Mouse (Mus musculus) liver, adult 2 months (tissue): ENCODE measurements around the gene Znrf2. TPM values are rescaled to one million over a fixed set of nuclear protein-coding genes. Genes with fewer than 3 reads are reported as not detected.

ENCODE experiments used
- DNase-seq: peaks from one replicate; pipeline ENCODE4 v3.0.0-alpha.2; 2011; ENCODE audit warnings: low read depth, low spot score; ENCODE audit errors: extremely low read depth
- H3K27ac ChIP-seq: fragments of 200-500 bp; replicated peaks from 2 replicates; pipeline ENCODE4 v1.5.1; 2012; ENCODE audit warnings: low read depth, mild to moderate bottlenecking, control low read depth, inconsistent platforms, low read length; ENCODE audit not compliant: insufficient read depth
- H3K27me3 ChIP-seq: fragments of 200-500 bp; 2 replicates; pipeline ENCODE4 v1.6.1; 2012; ENCODE audit warnings: mild to moderate bottlenecking, moderate library complexity, low read length, inconsistent platforms; ENCODE audit not compliant: control insufficient read depth, insufficient read depth
- H3K36me3 ChIP-seq: fragments of 200-500 bp; 2 replicates; pipeline ENCODE4 v1.6.1; 2012; ENCODE audit warnings: low read length, inconsistent platforms; ENCODE audit not compliant: control insufficient read depth, insufficient read depth
- H3K4me1 ChIP-seq: fragments of 200-500 bp; 2 replicates; pipeline ENCODE4 v1.6.1; 2011; ENCODE audit warnings: low read length; ENCODE audit not compliant: control insufficient read depth, insufficient read depth
- H3K4me3 ChIP-seq: fragments of 200-500 bp; 2 replicates; pipeline ENCODE4 v1.5.1; 2011; ENCODE audit warnings: low read depth, mild to moderate bottlenecking, control low read depth, low read length, moderate library complexity; ENCODE audit not compliant: insufficient read depth
- H3K79me2 ChIP-seq: fragments of 200-500 bp; 2 replicates; pipeline ENCODE4 v1.6.1; 2012; ENCODE audit warnings: inconsistent platforms, mild to moderate bottlenecking, low read length, moderate library complexity; ENCODE audit not compliant: control insufficient read depth, insufficient read depth
- H3K9ac ChIP-seq: fragments of 200-500 bp; 2 replicates; pipeline ENCODE4 v1.6.1; 2012; ENCODE audit warnings: low read depth, mild to moderate bottlenecking, control low read depth, inconsistent platforms, low read length
- CTCF ChIP-seq: fragments of 200-500 bp; IDR thresholded peaks from 2 replicates; pipeline ENCODE4 v1.5.1; 2011; ENCODE audit warnings: low read depth, low read length, control low read depth
- POLR2A ChIP-seq: fragments of 200-500 bp; IDR thresholded peaks from 2 replicates; pipeline ENCODE4 v1.6.1; 2011; ENCODE audit warnings: low read length, control low read depth; ENCODE audit not compliant: insufficient read depth; ENCODE audit errors: extremely low read depth
- WGBS: fragments of 180-500 bp; shearing (Covaris S2); methylation state at CpG from one replicate; pipeline ENCODE4 v1.1.7; 2018; 5-methylcytosine and 5-hydroxymethylcytosine counted together
- polyA plus RNA-seq: library from polyadenylated mRNA; depleted of rRNA; stranded (reverse); fragments of >200 nt; gene quantifications from 2 replicates; pipeline ENCODE4 v1.2.3, GENCODE M21; 2012
- total RNA-seq: library from RNA; depleted of rRNA; stranded (reverse); fragments of >200 nt; gene quantifications from 2 replicates; pipeline ENCODE4 v1.2.3, GENCODE M21; 2014

Gene Znrf2
- total and polyA plus RNA-seq, 2 experiments, result 16.2 to 27.8 TPM

- no peak for DNase-seq
- H3K9ac ChIP-seq, result no peak overlapping the region
- no peaks in the 10 kb centered on the region for H3K79me2 ChIP-seq
- no peak overlapping the region for H3K27ac ChIP-seq
- H3K4me3 ChIP-seq, result no peak overlapping the region
- H3K4me1 ChIP-seq, result peaks cover 6% of the 10 kb centered on the region; the same call in 1 of the 2 replicates
- WGBS, result 32% methylated on average over 5 of the region's 5 CpGs
- no peaks in the 10 kb centered on the region for H3K36me3 ChIP-seq
- H3K27me3 ChIP-seq, result no peaks in the 10 kb centered on the region
- TF ChIP-seq CTCF (no peak), POLR2A (no peak)
Observed at GRCm38 (mm10) chr6:54795971-54796370, 20.7 kb upstream of the Znrf2 start.

DNA sequence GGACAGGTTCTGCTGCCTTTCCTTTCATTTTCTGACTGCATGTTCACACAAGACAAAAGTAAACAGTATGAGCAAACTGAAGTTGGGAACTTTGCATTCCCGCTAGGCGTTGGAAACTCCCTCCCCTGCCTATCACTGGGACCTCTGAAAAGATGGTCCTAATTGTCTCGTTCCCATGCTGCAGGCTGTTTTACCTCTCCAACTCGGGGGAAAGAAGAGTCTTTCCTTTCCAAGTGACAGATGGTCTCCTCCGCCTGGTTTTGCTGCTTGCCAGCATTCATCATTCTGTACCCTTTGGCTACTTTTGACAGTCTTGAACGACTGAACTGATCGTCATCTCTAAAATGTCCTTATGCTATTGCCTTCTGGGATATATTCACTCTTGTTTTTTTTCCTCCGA, 14.4 kb upstream of the Znrf2 start:
- Histone ChIP-seq H3K4me1 (peaks cover 5% of the 10 kb centered on the region; the same call in 1 of the 2 replicates), H3K4me3 (no peak overlapping the region), H3K36me3 (no peaks in the 10 kb centered on the region), H3K9ac (no peak overlapping the region; the same call in 1 of the 2 replicates), H3K27me3 (no peaks in the 10 kb centered on the region), H3K27ac (no peak overlapping the region), H3K79me2 (no peaks in the 10 kb centered on the region)
- DNase-seq, result peak; percentile 70
- TF ChIP-seq CTCF (no peak), POLR2A (no peak)
- WGBS, result 30% methylated on average over 8 of the region's 8 CpGs

- Histone ChIP-seq H3K9ac (no peak overlapping the region), H3K27me3 (no peaks in the 10 kb centered on the region), H3K79me2 (no peaks in the 10 kb centered on the region), H3K36me3 (no peaks in the 10 kb centered on the region), H3K4me3 (no peak overlapping the region), H3K27ac (no peak overlapping the region), H3K4me1 (peaks cover 5% of the 10 kb centered on the region; the same call in 1 of the 2 replicates)
- no peak for TF ChIP-seq POLR2A
- TF ChIP-seq CTCF, result no peak
- DNase-seq, result no peak
- WGBS, result 88% methylated on average over 18 of the region's 18 CpGs
Observed at GRCm38 (mm10) chr6:54804066-54804864, 12.5 kb upstream of the Znrf2 start.

- 96% methylated on average over 5 of the region's 5 CpGs for WGBS
- Histone ChIP-seq H3K79me2 (no peaks in the 10 kb centered on the region), H3K36me3 (no peaks in the 10 kb centered on the region)
Observed at GRCm38 (mm10) chr6:54805779-54806178, 10.9 kb upstream of the Znrf2 start.

DNA sequence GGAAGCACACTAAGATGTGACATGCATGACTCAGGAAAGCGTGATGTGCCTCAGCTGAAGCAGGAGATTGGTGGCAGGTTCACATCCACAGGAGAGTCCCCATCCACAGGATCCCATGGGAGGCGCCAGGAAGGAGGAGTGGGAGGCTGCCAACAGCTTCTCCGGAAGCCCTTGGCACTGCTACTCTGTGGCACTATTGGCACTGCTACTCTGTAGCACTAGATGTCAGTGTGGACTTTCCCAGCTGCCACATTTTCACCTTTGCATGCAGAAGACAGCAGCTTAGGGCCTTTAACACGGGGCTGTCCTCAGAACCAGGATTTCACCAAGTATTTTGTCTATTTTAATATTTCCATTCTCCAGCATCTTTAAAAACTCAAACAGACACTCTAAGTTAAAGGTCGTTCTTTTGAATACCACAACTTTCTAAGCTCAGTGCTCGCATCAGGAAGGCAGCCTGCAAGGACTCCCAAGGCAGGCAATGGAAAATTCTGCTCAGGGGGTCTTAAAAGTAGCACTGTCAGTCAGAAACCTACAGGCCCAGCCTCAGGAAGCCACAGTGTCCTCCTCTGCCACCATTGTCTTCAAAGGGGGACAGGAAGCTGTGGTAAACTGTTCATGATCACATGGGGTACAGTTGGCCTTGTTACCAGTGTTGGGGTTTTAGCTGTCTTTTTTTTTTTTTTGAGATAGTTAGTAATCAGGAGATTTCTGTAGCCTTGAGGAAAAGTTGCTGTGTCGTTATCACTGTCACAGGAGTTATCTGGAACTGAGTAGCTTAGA, 7.0 kb upstream of the Znrf2 start:
- H3K27ac ChIP-seq, result peak overlapping the region; percentile 38
- TF ChIP-seq CTCF (peak; percentile 64), POLR2A (no peak)
- H3K36me3 ChIP-seq, result no peaks in the 10 kb centered on the region
- no peaks in the 10 kb centered on the region for H3K27me3 ChIP-seq
- H3K9ac ChIP-seq, result no peak overlapping the region
- H3K4me3 ChIP-seq, result no peak overlapping the region
- peak; percentile 60 for DNase-seq
- no peaks in the 10 kb centered on the region for H3K79me2 ChIP-seq
- 44% methylated on average over 7 of the region's 7 CpGs for WGBS
- H3K4me1 ChIP-seq, result peaks cover 11% of the 10 kb centered on the region

More at GRCm38 (mm10) chr6:54805779-54806178, 10.9 kb upstream of the Znrf2 start:
- no peak overlapping the region for H3K4me3 ChIP-seq
- no peak for DNase-seq
- H3K27ac ChIP-seq, result no peak overlapping the region
- H3K9ac ChIP-seq, result no peak overlapping the region
- TF ChIP-seq CTCF (no peak), POLR2A (no peak)
- H3K27me3 ChIP-seq, result no peaks in the 10 kb centered on the region
- peaks cover 5% of the 10 kb centered on the region; the same call in 1 of the 2 replicates for H3K4me1 ChIP-seq

DNA sequence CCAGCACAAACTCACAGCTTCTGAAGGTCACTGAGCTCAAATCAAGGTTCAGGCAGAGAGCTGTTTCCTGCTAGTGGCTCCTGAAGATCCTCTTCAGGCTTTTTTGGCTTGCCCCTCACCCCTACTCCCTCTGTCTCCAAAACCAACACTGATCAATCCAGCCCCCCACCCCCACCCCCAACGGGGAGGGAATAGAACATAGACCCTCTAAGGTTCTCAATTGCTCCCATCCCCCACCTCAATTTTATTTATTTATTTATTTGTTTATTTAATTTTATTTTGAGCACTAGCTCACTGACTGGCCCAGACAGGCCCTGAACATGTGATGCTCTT, 6.4 kb upstream of the Znrf2 start:
- 48% methylated on average over 1 of the region's 1 CpGs for WGBS
- TF ChIP-seq CTCF (no peak), POLR2A (no peak)
- H3K36me3 ChIP-seq, result no peaks in the 10 kb centered on the region
- DNase-seq, result no peak
- H3K4me3 ChIP-seq, result no peak overlapping the region
- H3K9ac ChIP-seq, result no peak overlapping the region
- H3K4me1 ChIP-seq, result peaks cover 11% of the 10 kb centered on the region
- H3K79me2 ChIP-seq, result no peaks in the 10 kb centered on the region
- H3K27ac ChIP-seq, result no peak overlapping the region
- no peaks in the 10 kb centered on the region for H3K27me3 ChIP-seq
